In genomic region chr10:57448051-57448716, GRCm38 (mm10) we compare ENCODE assay signal across 8 mouse cellular contexts. TPM values are rescaled to one million over a fixed set of nuclear protein-coding genes. Genes with fewer than 3 reads are reported as not detected.
DNase-seq lines count a peak whose midpoint lies in the region; ATAC-seq lines count a peak whose summit lies in the region.

No protein-coding gene starts in this region.

- H3K27me3 ChIP-seq in embryonic facial prominence, embryonic 10.5 days (replicated peaks; ENCODE audit: low read depth, poor library complexity, severe bottlenecking): no peaks in the 10 kb centered on the region
- H3K27me3 ChIP-seq in limb, embryonic 11.5 days (ENCODE audit: control insufficient read depth, insufficient read depth, low read length): no peaks in the 10 kb centered on the region
- no peaks in the 10 kb centered on the region for H3K27me3 ChIP-seq in midbrain, embryonic 14.5 days (ENCODE audit: control insufficient read depth, insufficient read depth, low read length)

- DNase-seq in 3T3-L1 (ENCODE audit: low read depth, low spot score): peak; percentile 83
- peak; percentile 41 for DNase-seq in adrenal gland, adult 8-10 months
- DNase-seq in embryonic facial prominence, embryonic 10.5 days (ENCODE audit: low spot score): peak; percentile 82
- DNase-seq in kidney, adult 8-10 months: peak; percentile 38 to 85
- DNase-seq in limb, embryonic 11.5 days (ENCODE audit: low spot score): peak; percentile 88
- peak; percentile 94 for DNase-seq in midbrain, embryonic 14.5 days
- peak; percentile 52 to 66 for DNase-seq in spleen, postnatal 14 days (ENCODE audit: low spot score in 2 of 2)

- no peak overlapping the region for H3K4me2 ChIP-seq in limb, embryonic 11.5 days (ENCODE audit: low read depth, severe bottlenecking)
- H3K4me2 ChIP-seq in midbrain, embryonic 14.5 days (ENCODE audit: low read length): peak overlapping the region; percentile 44

- no peaks in the 10 kb centered on the region for H3K4me1 ChIP-seq in embryonic facial prominence, embryonic 10.5 days
- no peaks in the 10 kb centered on the region for H3K4me1 ChIP-seq in limb, embryonic 11.5 days (ENCODE audit: control insufficient read depth, insufficient read depth, low read length)
- H3K4me1 ChIP-seq in midbrain, embryonic 14.5 days (ENCODE audit: control insufficient read depth, insufficient read depth, low read length): no peaks in the 10 kb centered on the region

- 0 out of 2 replicates have a peak, but pooled peaks cover 3% of the 10 kb centered on the region for H3K9me3 ChIP-seq in embryonic facial prominence, embryonic 10.5 days
- H3K9me3 ChIP-seq in limb, embryonic 11.5 days (ENCODE audit: control insufficient read depth, low read length): no peaks in the 10 kb centered on the region
- H3K9me3 ChIP-seq in midbrain, embryonic 14.5 days (ENCODE audit: control insufficient read depth, low read length): no peaks in the 10 kb centered on the region; the same call in 1 of the 2 replicates

- 5% methylated on average over 19 of the region's 19 CpGs for WGBS in embryonic facial prominence, embryonic 10.5 days
- WGBS in limb, embryonic 11.5 days: 5% methylated on average over 19 of the region's 19 CpGs
- 6% methylated on average over 19 of the region's 19 CpGs for WGBS in midbrain, embryonic 14.5 days

- peak overlapping the region; percentile 43 for H3K4me3 ChIP-seq in embryonic facial prominence, embryonic 10.5 days
- no peak overlapping the region for H3K4me3 ChIP-seq in limb, embryonic 11.5 days (ENCODE audit: low read depth, low read length)
- peak overlapping the region; percentile 24; the same call in 1 of the 2 replicates for H3K4me3 ChIP-seq in midbrain, embryonic 14.5 days (replicated peaks; ENCODE audit: low read depth, low read length)

- no peaks in the 10 kb centered on the region for H3K36me3 ChIP-seq in embryonic facial prominence, embryonic 10.5 days (replicated peaks)
- no peaks in the 10 kb centered on the region for H3K36me3 ChIP-seq in limb, embryonic 11.5 days (ENCODE audit: control insufficient read depth, insufficient read depth, low read length)
- no peaks in the 10 kb centered on the region for H3K36me3 ChIP-seq in midbrain, embryonic 14.5 days (ENCODE audit: control insufficient read depth, insufficient read depth, low read length)

- H3K27ac ChIP-seq in embryonic facial prominence, embryonic 10.5 days (replicated peaks): no peak overlapping the region
- H3K27ac ChIP-seq in limb, embryonic 11.5 days (replicated peaks; ENCODE audit: low read depth, low read length): no peak overlapping the region
- H3K27ac ChIP-seq in midbrain, embryonic 14.5 days (replicated peaks; ENCODE audit: low read depth, low read length): no peak overlapping the region

- no peak overlapping the region for H3K9ac ChIP-seq in limb, embryonic 11.5 days (ENCODE audit: low read length)
- no peak overlapping the region for H3K9ac ChIP-seq in midbrain, embryonic 14.5 days (replicated peaks; ENCODE audit: low read length)

- peak; percentile 97 for ATAC-seq in granulocyte monocyte progenitor cell, adult 5-6 weeks (replicated peaks; ENCODE audit: poor library complexity, severe bottlenecking)
- ATAC-seq in limb, embryonic 11.5 days (ENCODE audit: insufficient number of reproducible peaks, low FRiP score, low TSS enrichment, low read depth): no peak
- ATAC-seq in midbrain, embryonic 14.5 days (ENCODE audit: low FRiP score, low TSS enrichment): peak; percentile 66; the same call in 1 of the 2 replicates

RNA-seq across cellular contexts. Expression of gene Hsf2, which starts 38.0 kb away (rescaled TPM):
- total RNA-seq in adrenal gland, adult 8-10 months (2022): 10 to 100 TPM; 15.4 to 19.4 (median 18.0) TPM
- 56.4 and 58.5 TPM in 2 replicates for polyA plus RNA-seq in embryonic facial prominence, embryonic 10.5 days (2016; fragmentation: Nextera tagmentation; extraction: Ambion mirVana)
- 12.5 and 15.0 TPM in 2 replicates for total RNA-seq in granulocyte monocyte progenitor cell, adult 5-6 weeks (2014; fragmentation: Nextera tagmentation)
- 22.1 and 30.4 TPM in 2 replicates for total RNA-seq in granulocyte monocyte progenitor cell, adult 5-6 weeks (2017)
- 45.3 and 49.7 TPM in 2 replicates for polyA plus RNA-seq in limb, embryonic 11.5 days (2014; fragmentation: Nextera tagmentation; extraction: Ambion mirVana)
- polyA plus RNA-seq in midbrain, embryonic 14.5 days (2014; fragmentation: Nextera tagmentation; extraction: Ambion mirVana): 68.2 and 71.4 TPM in 2 replicates

Comparison
In these comparisons a context has a peak if more than half of its experiments do, and no peak if none do; other contexts are left out.
1. DNase-seq: peak in every context shown above with its lines; median percentile 94 in midbrain, embryonic 14.5 days; 88 in limb, embryonic 11.5 days; 83 in 3T3-L1; 82 in embryonic facial prominence, embryonic 10.5 days; 62 in kidney, adult 8-10 months; 59 in spleen, postnatal 14 days; 41 in adrenal gland, adult 8-10 months.